Mouse (Mus musculus): Measurements from ENCODE around the gene Eif1ad.

GRCm38 (mm10) chr19:5407133-5407532 lies 40.6 kb downstream of the Eif1ad start:
- peak; percentile 71; the same call in 1 of the 2 replicates for TF ChIP-seq CTCF (IDR thresholded peaks at IDR 0.05; ENCODE audit: extremely low read depth, insufficient read length, insufficient replicate concordance, low read depth, low read length)
- TF ChIP-seq POLR2A (IDR thresholded peaks at IDR 0.05; ENCODE audit: low read depth, low read length): no peak
